Mouse (Mus musculus) megakaryocyte, embryonic 14.5 days (primary cell): ENCODE measurements around the gene Pitpna.

Source experiments
- FLI1 ChIP-seq: IDR thresholded peaks from 2 replicates; pipeline ENCODE4 v1.6.1; 2012; ENCODE audit warnings: low read length, inconsistent platforms, mixed read lengths
- GATA1 ChIP-seq: IDR thresholded peaks from 3 replicates; pipeline ENCODE4 v1.6.1; 2012; ENCODE audit warnings: mixed read lengths, low read length, inconsistent platforms, borderline replicate concordance

DNA sequence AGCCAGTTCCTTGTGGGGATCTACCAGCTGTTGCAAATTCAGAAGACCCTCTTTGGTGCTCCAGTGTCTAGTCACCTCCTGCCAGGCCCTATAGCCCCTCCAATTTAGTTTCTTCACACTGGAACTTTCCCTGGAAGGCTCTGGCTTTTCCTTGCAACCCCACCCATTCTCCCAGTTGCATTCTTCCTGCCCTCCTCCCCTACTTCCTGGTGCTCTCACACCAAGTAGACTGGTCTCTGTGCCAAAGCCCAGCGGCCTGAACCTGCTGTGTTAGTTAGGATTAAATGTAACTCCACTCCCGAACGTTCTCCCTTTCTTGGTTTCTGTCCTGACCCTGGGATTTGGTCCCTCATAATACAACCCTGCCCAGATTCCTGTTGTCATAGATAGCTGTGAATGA is 46.9 kb downstream of the Pitpna start:
- TF ChIP-seq GATA1 (no peak), FLI1 (no peak)
